Mouse (Mus musculus) c-Kit-positive CD71-negative TER-119-negative erythroid progenitor cells, embryonic 14.5 days (primary cell): ENCODE measurements around the gene Gm14819.
"Not testable (repeated sequence)": the region's sequence is repeated elsewhere in the genome, so short reads cannot be mapped to it uniquely, and the experiment has no call there.

Experiments used
- DNase-seq: peaks from one replicate; pipeline ENCODE4 v3.0.0-alpha.2; 2013; ENCODE audit warnings: low read depth

The Gm14819 gene

DNA sequence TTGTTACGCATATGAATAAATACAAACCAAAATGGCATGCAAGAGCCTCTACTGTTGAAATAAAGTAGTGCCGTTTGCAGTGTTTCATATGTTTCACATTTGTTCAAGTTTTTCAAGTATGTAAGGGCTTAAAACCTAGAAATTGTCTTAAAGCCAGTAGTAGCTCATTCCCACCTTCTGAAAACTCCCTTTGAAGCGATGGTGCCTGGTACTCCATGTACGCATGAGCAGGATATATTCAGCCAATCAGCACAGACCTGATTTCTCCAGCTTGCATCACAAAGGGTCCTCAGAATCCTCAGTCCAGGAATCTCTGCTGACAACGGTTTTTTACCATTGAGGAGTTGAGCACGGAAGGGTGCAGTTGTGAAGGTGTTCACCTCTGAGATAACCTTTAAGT lies at the start of gene Gm14819:
TSS of gene Gm14819 (plus strand) at position 301 of the 400 bp plus-strand sequence.
- not testable (repeated sequence) for DNase-seq
